Mouse (Mus musculus): Measurements from ENCODE around the gene Higd2a. TPM values are rescaled to one million over a fixed set of nuclear protein-coding genes. Genes with fewer than 3 reads are reported as not detected.
"Not testable (repeated sequence)": the region's sequence is repeated elsewhere in the genome, so short reads cannot be mapped to it uniquely, and the experiment has no call there.

The Higd2a gene
- total RNA-seq, 2 experiments from 2014 or later = 126 to 131 TPM

- DNase-seq = peak; percentile 89
- intact Hi-C loops (cut with DNase I; ENCODE audit: low total_unique reads) = no loop called here
Measured at GRCm38 (mm10) chr13:54610972-54611754, 21.2 kb downstream of the Higd2a start, which contains the start of gene Cltb. Gene Cltb, minus strand, starts transcription at chr13:54611344.

- intact Hi-C loops (cut with DNase I; ENCODE audit: low total_unique reads); DNase-seq: not testable (repeated sequence)
Measured at GRCm38 (mm10) chr13:54613141-54613540, 23.1 kb downstream of the Higd2a start.

- intact Hi-C loops (cut with DNase I; ENCODE audit: low total_unique reads) = no loop called here
Measured at GRCm38 (mm10) chr13:54616307-54616706, 26.3 kb downstream of the Higd2a start.

GRCm38 (mm10) chr13:54616998-54617397, 27.0 kb downstream of the Higd2a start:
- intact Hi-C loops (cut with DNase I; ENCODE audit: low total_unique reads) = no loop called here
- no peak for DNase-seq

More at GRCm38 (mm10) chr13:54616307-54616706, 26.3 kb downstream of the Higd2a start:
- DNase-seq = no peak

GRCm38 (mm10) chr13:54621155-54621932, 31.3 kb downstream of the Higd2a start, which contains the start of gene Faf2:
Gene Faf2, plus strand, starts transcription at chr13:54621784.
- DNase-seq = peak; percentile 97
- intact Hi-C loops (cut with DNase I; ENCODE audit: low total_unique reads) = no loop called here

GRCm38 (mm10) chr13:54621960-54622521, 32.0 kb downstream of the Higd2a start:
- DNase-seq = no peak
- intact Hi-C loops (cut with DNase I; ENCODE audit: low total_unique reads) = no loop called here

GRCm38 (mm10) chr13:54629128-54629527, 39.1 kb downstream of the Higd2a start:
- intact Hi-C loops (cut with DNase I; ENCODE audit: low total_unique reads) = no loop called here
- no peak for DNase-seq

- intact Hi-C loops (cut with DNase I; ENCODE audit: low total_unique reads) = no loop called here
- DNase-seq = no peak
Measured at GRCm38 (mm10) chr13:54632731-54633277, 42.8 kb downstream of the Higd2a start.

- DNase-seq = no peak
- intact Hi-C loops (cut with DNase I; ENCODE audit: low total_unique reads) = no loop called here
Measured at GRCm38 (mm10) chr13:54635011-54635410, 45.0 kb downstream of the Higd2a start.

Small RNA genes within 50 kb of the gene (microRNA-seq; reads per million reads assigned to microRNA genes)
- 0 reads per million in 2 experiments for gene Gm24195

Other genes with a start within 250 kb of the Higd2a start
- gene Cplx2, start 218.9 kb upstream of the Higd2a start, total RNA-seq (2021) = 1 to 10 TPM; 3.7 to 5.1 TPM
- gene Thoc3, start 121.4 kb upstream of the Higd2a start, total RNA-seq (2021) = 10 to 100 TPM; 16.1 to 18.5 TPM
- 1 to 10 TPM; 1.7 to 2.4 TPM for gene Simc1, start 86.4 kb upstream of the Higd2a start, total RNA-seq (2021)
- 100 to 1,000 TPM in 1 of 2 experiments, 10 to 100 TPM in 1; 97.4 to 106 TPM for gene 4833439L19Rik, start 24.8 kb upstream of the Higd2a start, total RNA-seq (2021)
- gene Arl10, start 15.2 kb upstream of the Higd2a start, total RNA-seq (2021) = 1 to 10 TPM; 2.9 to 3.7 TPM
- 10 to 100 TPM; 17.6 to 19.4 TPM for gene Nop16, start 117 bp upstream of the Higd2a start, total RNA-seq (2021)
- 10 to 100 TPM; 86.4 to 95.0 TPM for gene Cltb, start 21.1 kb downstream of the Higd2a start, total RNA-seq (2021)
- 10 to 100 TPM; 16.8 to 17.7 TPM for gene Faf2, start 31.6 kb downstream of the Higd2a start, total RNA-seq (2021)
- gene Rnf44, start 103.7 kb downstream of the Higd2a start, total RNA-seq (2021) = 10 to 100 TPM; 25.7 to 26.0 TPM
- not detected for gene Cdhr2, start 111.3 kb downstream of the Higd2a start, total RNA-seq (2021)
- under 1 TPM; 0.09 to 0.12 TPM for gene Gprin1, start 159.7 kb downstream of the Higd2a start, total RNA-seq (2021)
- gene Sncb, start 176.4 kb downstream of the Higd2a start, total RNA-seq (2021) = under 1 TPM in 1 of 2 experiments, not detected in 1; 0.18 TPM
- not detected for gene Eif4e1b, start 193.8 kb downstream of the Higd2a start, total RNA-seq (2021)
- gene Tspan17, start 199.2 kb downstream of the Higd2a start, total RNA-seq (2021) = 10 to 100 TPM; 23.0 to 25.8 TPM